Mouse (Mus musculus) cerebellum, adult 11 months (tissue): ENCODE measurements around the gene Mpped1.

Experiments used
- DNase-seq: peaks from one replicate; pipeline ENCODE4 v3.0.0; 2022

Mpped1 gene

GRCm38 (mm10) chr15:83779387-83779786 lies at the start of gene Mpped1:
Mpped1 (plus strand) TSS chr15:83779467.
- no peak for DNase-seq

- DNase-seq, result no peak
Observed at GRCm38 (mm10) chr15:83740676-83741422, 38.4 kb upstream of the Mpped1 start.

DNA sequence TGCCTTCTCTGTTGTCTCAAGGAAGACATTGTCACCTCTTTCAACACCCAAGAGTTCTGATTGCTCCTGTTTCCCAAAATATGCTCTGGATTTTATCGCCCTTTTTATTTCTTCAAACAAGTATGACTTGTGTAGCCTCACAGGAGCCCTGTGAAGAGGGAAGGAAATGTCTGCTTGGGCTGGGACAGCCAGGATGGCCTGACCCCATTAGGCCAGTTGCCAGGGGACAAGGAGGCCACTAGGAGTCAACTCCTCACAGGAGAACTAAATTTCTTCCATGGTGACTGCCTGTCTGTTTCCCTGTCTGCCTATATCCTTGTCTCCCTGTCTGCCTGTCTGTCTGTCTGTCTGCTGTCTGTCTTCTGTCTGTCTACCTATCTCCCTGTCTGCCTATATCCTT lies 37.2 kb upstream of the Mpped1 start:
- no peak for DNase-seq

DNA sequence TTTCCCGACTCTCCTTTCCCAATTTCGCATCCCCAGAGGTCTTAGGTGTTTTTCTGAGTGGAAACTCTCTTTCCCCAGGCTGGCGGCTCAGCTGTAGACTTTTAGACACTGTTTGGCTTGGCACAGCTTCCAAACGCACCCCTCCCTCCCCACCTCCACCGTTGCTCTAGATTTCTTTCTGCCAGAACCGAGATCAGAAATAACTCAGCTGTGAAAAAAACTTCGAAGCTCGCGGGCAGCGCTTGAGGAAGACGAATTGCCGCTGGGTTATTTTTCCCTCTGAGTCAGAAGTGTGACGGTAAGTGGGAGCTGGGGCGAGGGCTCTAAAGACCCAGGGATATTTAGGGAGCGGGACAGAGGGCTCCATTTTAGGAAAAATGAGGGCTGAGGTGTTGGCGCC lies 33.0 kb upstream of the Mpped1 start:
- no peak for DNase-seq

DNA sequence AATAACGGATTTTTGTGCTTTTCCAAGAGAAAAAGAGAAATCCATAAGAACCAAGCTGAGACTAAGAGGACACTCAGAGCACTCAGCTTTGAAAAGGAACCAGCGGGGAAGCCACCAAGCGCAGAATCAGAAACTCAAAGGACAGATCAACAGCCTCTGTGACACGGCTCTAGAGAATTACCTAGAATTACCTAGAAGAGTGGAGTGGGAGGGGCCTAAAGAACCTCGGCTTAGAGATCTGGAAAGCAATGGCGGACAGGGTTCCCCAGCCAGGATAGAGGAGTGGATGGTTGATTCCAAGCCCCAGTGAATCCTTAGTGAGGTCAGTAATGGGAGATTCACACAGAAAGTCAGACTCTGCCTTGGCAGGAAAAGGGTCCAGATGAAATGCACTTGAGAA lies 30.3 kb upstream of the Mpped1 start:
- DNase-seq, result no peak

DNA sequence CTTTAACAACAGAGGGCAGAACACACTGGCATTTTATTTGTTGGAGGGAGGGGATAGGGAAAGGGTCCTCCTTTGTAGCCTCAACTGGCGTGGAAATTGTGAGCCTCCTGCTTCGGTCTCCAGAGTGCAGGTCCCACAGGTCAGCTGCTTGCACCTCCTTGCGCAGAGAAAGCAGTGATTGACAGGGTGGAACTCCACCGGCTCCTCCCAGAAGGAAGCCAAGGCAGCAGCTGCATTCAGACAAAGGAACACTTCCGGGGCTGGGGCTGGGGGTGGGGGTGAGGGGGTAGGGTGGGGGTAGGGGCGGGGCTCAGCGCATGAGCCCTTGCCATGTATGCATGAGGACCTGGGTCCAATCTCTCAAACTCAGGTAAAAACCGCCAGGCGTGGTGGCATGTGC lies 29.8 kb upstream of the Mpped1 start:
- DNase-seq, result no peak

DNA sequence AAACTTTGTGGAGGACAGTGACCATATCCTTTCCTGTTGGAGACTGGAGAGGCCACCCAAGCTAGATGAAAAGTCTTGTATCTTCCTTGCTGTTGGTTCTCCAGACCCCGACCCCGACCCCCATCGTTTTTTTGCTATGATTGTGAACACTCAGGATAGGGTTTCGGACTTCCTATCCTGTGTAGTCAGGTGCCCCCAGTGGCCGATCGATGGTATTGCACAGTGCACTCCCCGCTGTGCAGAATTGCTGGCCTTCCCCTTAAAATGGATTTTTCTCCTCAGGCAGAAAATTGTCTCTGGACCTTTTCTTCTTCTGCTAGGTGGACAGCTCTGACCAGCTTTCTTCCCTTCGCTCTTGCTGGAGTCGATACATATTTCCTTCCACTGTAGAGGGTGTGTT lies 22.5 kb upstream of the Mpped1 start:
- no peak for DNase-seq

DNA sequence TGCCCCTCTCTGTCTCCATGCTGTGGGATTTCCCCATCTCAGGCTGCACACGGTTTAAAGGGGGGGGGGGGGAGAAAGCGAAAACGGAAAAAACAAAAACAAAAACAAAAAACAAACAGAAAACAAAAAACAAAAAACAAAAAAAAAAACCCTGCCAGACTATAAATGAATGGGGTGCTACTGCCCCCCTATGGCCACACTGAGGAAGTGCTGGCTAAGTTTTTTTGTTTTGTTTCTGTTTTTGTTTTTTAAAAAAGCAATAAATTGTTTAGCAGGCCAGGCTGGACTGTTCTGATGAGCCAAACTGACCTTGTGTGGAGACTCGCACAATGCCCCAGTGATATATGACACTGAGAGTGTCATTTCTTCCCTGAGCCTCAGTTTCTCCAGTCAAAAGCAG lies 20.3 kb upstream of the Mpped1 start:
- no peak for DNase-seq

GRCm38 (mm10) chr15:83760683-83761082 lies 18.6 kb upstream of the Mpped1 start:
- peak; percentile 27 for DNase-seq

DNA sequence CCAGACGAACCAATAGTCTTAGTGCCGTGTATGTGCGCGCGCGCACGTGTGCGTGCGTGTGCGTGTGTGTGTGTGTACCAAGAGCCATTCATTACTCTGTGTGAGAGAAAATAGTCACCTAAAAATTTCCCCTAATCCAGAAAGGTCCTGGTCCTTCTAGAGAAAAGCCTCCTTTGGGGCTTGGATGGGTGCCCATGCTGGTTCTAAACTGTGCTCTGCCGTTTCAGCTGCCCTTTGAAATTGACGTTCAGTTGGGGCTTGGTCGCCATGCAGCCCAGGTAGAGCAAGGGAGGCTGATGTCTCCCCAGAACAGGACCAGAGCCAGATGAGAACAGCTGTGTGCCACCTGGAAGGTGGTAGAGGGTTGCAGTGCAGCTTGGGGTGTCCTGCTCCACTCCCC lies 17.8 kb upstream of the Mpped1 start:
- no peak for DNase-seq

GRCm38 (mm10) chr15:83765388-83766029 lies 13.8 kb upstream of the Mpped1 start:
- no peak for DNase-seq

- peak; percentile 31 for DNase-seq
Observed at GRCm38 (mm10) chr15:83771346-83772053, 7.8 kb upstream of the Mpped1 start.

DNA sequence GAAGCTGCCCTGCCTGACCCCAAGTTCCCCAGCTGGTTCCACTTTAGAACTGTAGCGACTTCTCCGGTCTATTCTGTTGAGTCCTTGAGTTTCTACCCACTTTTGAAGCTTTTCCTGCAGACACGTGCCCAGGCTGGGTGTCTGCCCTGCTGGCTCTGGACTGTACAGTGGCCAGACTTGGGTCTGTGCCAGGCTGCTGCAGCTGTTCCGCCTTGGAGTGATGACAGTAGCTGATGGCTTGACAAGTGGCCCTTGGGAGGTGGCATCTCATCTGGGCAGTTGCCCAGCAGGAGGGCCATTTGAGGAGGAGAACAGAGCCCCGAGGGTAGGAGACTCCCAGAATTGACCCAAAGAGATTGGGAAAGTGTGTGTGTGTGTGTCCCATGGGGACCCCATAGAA lies 6.8 kb upstream of the Mpped1 start:
- no peak for DNase-seq

GRCm38 (mm10) chr15:83772953-83773352 lies 6.3 kb upstream of the Mpped1 start:
- DNase-seq, result peak; percentile 5

- DNase-seq, result no peak
Observed at GRCm38 (mm10) chr15:83774922-83775321, 4.3 kb upstream of the Mpped1 start.

- DNase-seq, result no peak
Observed at GRCm38 (mm10) chr15:83776265-83777000, 2.8 kb upstream of the Mpped1 start.

DNA sequence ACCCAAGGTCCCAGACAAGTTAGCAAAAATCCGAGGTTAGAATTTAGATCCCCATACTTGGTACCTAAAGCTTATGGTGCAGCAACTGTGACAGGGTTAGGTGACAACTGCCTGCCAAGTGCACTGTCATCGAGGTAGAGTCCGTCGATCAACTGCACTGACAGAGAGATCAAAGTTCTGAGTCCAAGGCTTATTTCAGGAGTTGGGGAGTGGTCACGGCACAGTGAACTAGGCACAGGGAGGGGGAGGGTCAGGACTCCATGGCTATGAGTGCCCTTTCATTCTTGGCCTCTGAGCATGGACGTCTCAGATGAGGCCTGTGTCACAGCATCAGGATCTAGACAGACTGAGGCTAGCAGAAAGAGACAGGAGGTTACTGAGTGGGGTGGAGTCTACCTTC lies 1.8 kb upstream of the Mpped1 start:
- DNase-seq, result no peak

- DNase-seq, result no peak
Observed at GRCm38 (mm10) chr15:83779855-83780740, 831 bp downstream of the Mpped1 start.

DNA sequence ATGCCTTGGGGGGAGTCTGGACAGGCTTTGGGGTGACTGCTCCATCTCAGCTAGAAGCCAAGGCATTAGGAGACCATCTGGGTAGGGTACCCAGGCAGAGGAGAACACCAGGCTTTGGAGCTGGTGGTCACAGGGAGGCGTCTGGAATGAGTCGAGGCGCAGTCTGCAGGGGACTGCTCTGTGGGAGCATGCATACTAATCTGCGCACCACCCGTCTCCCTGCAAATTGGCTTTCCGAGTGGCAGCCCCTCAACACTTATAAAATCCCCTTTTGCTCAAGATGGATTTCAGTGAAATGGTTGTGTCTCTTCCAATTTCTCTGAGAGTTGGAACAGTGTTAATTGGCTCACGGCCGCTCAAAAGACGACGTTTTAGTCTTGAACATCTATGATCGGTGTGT lies 2.0 kb downstream of the Mpped1 start:
- DNase-seq, result no peak

DNA sequence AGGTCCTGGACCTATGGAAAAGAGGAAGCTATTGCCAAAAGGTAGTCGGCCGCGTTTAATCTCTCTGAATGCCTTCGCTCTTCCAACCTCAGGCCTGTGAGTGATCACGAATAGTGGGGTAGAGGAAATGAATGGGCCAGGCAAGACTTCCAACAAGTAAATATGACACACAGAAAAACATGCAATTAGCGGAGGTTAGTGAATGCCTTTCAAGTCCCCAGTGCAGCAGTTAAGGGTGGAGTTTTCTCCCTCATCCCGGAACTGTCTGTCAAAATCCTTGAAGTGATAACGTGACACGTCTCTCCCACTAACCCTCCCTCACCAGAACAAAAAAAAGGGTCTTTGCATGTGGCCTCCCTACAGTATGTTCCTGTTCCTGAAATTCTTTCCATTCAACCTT lies 3.0 kb downstream of the Mpped1 start:
- no peak for DNase-seq

- DNase-seq, result no peak
Observed at GRCm38 (mm10) chr15:83784772-83785171, 5.5 kb downstream of the Mpped1 start.

GRCm38 (mm10) chr15:83789046-83789445 lies 9.8 kb downstream of the Mpped1 start:
- DNase-seq, result no peak
